Mouse (Mus musculus) MEL (cell line): ENCODE data around the gene Gtf2ird1.
A peak's percentile ranks its signal among the peaks of the same experiment; 100 is the strongest.

Experiments
- CHD1 ChIP-seq: IDR thresholded peaks from 2 replicates; pipeline ENCODE4 v1.6.1; 2012; ENCODE audit warnings: low read depth, mild to moderate bottlenecking, inconsistent platforms, low read length, improper control_type of control experiment
- CTCF ChIP-seq, 3 experiments: IDR thresholded peaks in 2 of 3; conservative IDR thresholded peaks in 1 of 3; 2 replicates each; pipeline ENCODE4 v1.5.1; 2011 to 2012; ENCODE audit warnings: low read length in 3 of 3, low read depth in 2 of 3, mild to moderate bottlenecking in 2 of 3, improper control_type of control experiment in 1 of 3, inconsistent platforms in 1 of 3, mixed read lengths in 1 of 3, moderate library complexity in 1 of 3; ENCODE audit not compliant: control insufficient read depth in 1 of 3, insufficient read depth in 1 of 3, poor library complexity in 1 of 3, severe bottlenecking in 1 of 3
- MAFK ChIP-seq: IDR thresholded peaks from 2 replicates; pipeline ENCODE4 v1.6.1; 2011; ENCODE audit warnings: low read depth, mild to moderate bottlenecking, low read length, improper control_type of control experiment, borderline replicate concordance
- NELFE ChIP-seq: IDR thresholded peaks from 2 replicates; pipeline ENCODE4 v1.6.1; 2011; ENCODE audit warnings: low read depth, low read length, improper control_type of control experiment
- TAL1 ChIP-seq: IDR thresholded peaks from 2 replicates; pipeline ENCODE4 v1.6.1; 2012; ENCODE audit warnings: mild to moderate bottlenecking, inconsistent platforms, low read length, moderate library complexity, mixed read lengths
- ZC3H11A ChIP-seq: IDR thresholded peaks from 2 replicates; pipeline ENCODE4 v1.6.1; 2012; ENCODE audit warnings: low read depth, mild to moderate bottlenecking, inconsistent platforms, low read length, improper control_type of control experiment
- ZNF384 ChIP-seq: IDR thresholded peaks from 2 replicates; pipeline ENCODE4 v1.6.1; 2012; ENCODE audit warnings: low read depth, mild to moderate bottlenecking, inconsistent platforms, low read length, improper control_type of control experiment

DNA sequence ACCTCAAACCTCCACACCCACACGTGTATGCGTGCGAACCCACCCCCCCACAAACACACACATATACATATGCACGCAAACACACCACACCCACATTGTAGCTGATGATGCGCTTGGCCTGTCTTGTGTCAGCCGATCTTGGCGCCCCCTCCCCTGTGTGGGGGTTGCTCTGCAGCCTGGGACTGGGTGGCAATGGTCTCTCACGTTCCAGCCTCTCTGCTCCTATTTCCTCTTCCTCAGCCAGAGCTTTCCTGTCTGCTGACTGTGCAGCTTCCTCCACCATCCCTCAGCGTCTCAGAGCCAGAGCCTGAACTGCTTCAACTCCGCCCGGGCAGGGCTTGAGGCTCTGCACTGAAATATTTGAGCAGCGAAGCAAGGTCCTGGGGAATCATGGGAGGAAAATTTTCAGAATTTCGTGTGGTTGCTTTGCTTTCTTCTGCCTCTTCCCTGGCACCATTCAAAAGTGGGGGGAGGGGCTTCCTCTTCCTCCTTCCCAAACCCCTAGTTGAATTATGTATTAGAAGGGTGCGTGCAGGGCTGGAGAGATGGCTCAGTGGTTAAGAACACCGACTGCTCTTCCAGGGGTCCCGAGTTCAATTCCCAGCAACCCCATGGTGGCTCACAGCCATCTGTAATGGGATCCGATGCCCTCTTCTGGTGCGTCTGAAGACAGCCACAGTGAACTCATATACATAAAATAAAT, 113.9 kb downstream of the Gtf2ird1 start:
- TF ChIP-seq CTCF (IDR thresholded peaks at IDR 0.05 in 2 of 3, conservative IDR thresholded peaks at IDR 0.05 in 1 of 3; ENCODE audit: control insufficient read depth in 1 of 3, insufficient read depth in 1 of 3, low read depth in 2 of 3, low read length in 3 of 3, poor library complexity in 1 of 3, severe bottlenecking in 1 of 3), result peak in 2 of 3 experiments; percentile 24 to 33; a peak in 3 of 6 replicates
- TF ChIP-seq ZNF384, result no peak
- TF ChIP-seq NELFE, result 0 out of 2 replicates have a peak, but pooled peaks have one; percentile 27
- TF ChIP-seq CHD1, result 0 out of 2 replicates have a peak, but pooled peaks have one; percentile 63
- TF ChIP-seq ZC3H11A, result no peak
- no peak for TF ChIP-seq TAL1
- TF ChIP-seq MAFK, result no peak
